Mouse (Mus musculus): ENCODE data around the gene Snai1.

- TF ChIP-seq CTCF (IDR thresholded peaks at IDR 0.05; ENCODE audit: extremely low read depth, insufficient read length, insufficient replicate concordance, low read depth, low read length) (no peak), POLR2A (IDR thresholded peaks at IDR 0.05; ENCODE audit: low read depth, low read length) (peak; percentile 92)
Observed at GRCm38 (mm10) chr2:167503253-167503895, 34.6 kb upstream of the Snai1 start.
